In the genomic region with DNA sequence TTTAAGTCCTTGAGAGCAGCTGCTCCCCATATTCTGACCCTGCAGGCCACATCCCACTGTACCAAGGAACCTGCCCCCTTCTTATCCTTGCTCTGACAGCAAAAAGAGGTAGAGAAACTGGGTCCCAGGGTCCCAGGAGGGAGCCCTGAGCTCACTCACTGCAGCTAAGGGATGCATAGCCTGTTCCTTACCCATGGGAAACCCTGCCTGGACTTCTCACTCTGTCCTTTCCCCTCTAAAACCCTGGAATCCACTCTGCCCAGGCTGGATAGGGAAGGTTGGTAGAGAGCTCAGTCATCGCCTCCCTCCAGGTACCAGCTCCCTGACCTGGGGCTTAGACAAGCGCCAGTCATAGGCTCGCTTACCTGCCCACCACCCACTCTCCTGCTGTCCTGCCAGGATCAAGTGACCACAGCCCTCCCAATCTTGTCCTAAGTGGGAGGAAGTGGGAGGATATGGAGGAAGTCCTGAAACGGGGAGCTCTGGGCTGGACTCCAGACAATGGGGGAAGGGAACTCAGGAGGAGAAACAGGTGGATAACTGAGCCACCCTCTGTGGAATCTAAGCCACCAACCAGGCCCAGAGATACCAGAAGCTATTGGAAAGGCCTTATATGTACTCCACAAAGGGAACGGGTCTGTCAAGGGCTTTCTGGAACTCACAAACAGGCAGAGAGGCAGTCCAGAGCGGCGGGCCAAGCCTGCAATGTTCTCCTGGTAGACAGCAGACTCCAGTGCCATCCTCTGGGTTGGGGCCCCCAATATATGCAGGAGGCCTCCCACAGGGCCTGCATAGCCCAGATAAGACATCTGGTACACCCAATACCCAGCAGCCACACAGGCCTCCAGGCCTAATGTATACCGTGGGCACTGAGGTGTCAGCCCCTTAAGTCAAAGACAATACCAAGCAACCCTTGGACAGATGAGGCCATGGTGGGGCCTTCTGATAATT, we compare ENCODE assay signal across 8 mouse cellular contexts. TPM values are rescaled to one million over a fixed set of nuclear protein-coding genes. Genes with fewer than 3 reads are reported as not detected.
DNase-seq lines count a peak whose midpoint lies in the region; TF ChIP-seq lines count a peak whose summit lies in the region.

No protein-coding gene starts in this region.

- H3K4me2 ChIP-seq in myocyte (ENCODE audit: low read depth): peak overlapping the region; percentile 84

- H3K4me1 ChIP-seq in limb, embryonic 10.5 days: peaks cover 34% of the 10 kb centered on the region

- 91% methylated on average over 8 of the region's 8 CpGs for WGBS in limb, embryonic 10.5 days

- no peak overlapping the region for H3ac ChIP-seq in myocyte (ENCODE audit: control insufficient read depth, insufficient read length)

- no peaks in the 10 kb centered on the region for H3K27me3 ChIP-seq in limb, embryonic 10.5 days (ENCODE audit: low read depth, poor library complexity, severe bottlenecking)
- no peaks in the 10 kb centered on the region for H3K27me3 ChIP-seq in myocyte (ENCODE audit: control insufficient read depth, insufficient read depth, insufficient read length)

- peak; percentile 45 for DNase-seq in adrenal gland, adult 2 months
- no peak for DNase-seq in adrenal gland, postnatal 4 days (ENCODE audit: low spot score in 2 of 2)
- DNase-seq in urinary bladder, adult 2 months (ENCODE audit: low spot score): peak; percentile 25
- DNase-seq in urinary bladder, postnatal 10 days (ENCODE audit: low spot score): no peak
- DNase-seq in limb, embryonic 10.5 days (ENCODE audit: low spot score): no peak
- no peak for DNase-seq in urinary bladder, postnatal 25 days (ENCODE audit: low spot score)
- no peak for DNase-seq in embryo, embryonic 11 days

- peaks cover 7% of the 10 kb centered on the region for H3K36me3 ChIP-seq in limb, embryonic 10.5 days
- peaks cover 5% of the 10 kb centered on the region for H3K36me3 ChIP-seq in myocyte (ENCODE audit: control insufficient read depth, insufficient read depth)

- peaks cover 63% of the 10 kb centered on the region for H3K79me2 ChIP-seq in myocyte (ENCODE audit: control insufficient read depth, insufficient read depth)

- peak overlapping the region; percentile 2; the same call in 1 of the 2 replicates for H3K27ac ChIP-seq in limb, embryonic 10.5 days

- TF ChIP-seq POLR2A in myocyte (IDR thresholded peaks at IDR 0.05; ENCODE audit: insufficient read length, low read depth): peak; percentile 25

- H3K4me3 ChIP-seq in limb, embryonic 10.5 days: 0 out of 2 replicates have a peak overlapping the region, but pooled peaks have one; percentile 7
- peak overlapping the region; percentile 70 for H3K4me3 ChIP-seq in myocyte

- H3K9me3 ChIP-seq in limb, embryonic 10.5 days (replicated peaks): no peaks in the 10 kb centered on the region

TF ChIP-seq in myocyte, 11 proteins besides CTCF, POLR2A, EP300 and RAD21:
- peak; percentile 37 for TF ChIP-seq TCF12 (IDR thresholded peaks at IDR 0.05; ENCODE audit: insufficient read depth, poor library complexity, severe bottlenecking)
- TF ChIP-seq REST (IDR thresholded peaks at IDR 0.05; ENCODE audit: insufficient read depth, insufficient read length): no peak
- TF ChIP-seq POLR2AphosphoS2 (IDR thresholded peaks at IDR 0.05; ENCODE audit: insufficient read length, low read depth): no peak
- TF ChIP-seq SRF (IDR thresholded peaks at IDR 0.05; ENCODE audit: control insufficient read depth, insufficient read length, low read depth): no peak
- peak in 2 of 3 experiments; percentile 56 to 74 for TF ChIP-seq MYOD1 (IDR thresholded peaks at IDR 0.05; ENCODE audit: control insufficient read depth in 1 of 3, insufficient read length in 2 of 3, low read depth in 2 of 3)
- TF ChIP-seq MYOG (IDR thresholded peaks at IDR 0.05; ENCODE audit: control insufficient read depth in 1 of 3, insufficient read depth in 1 of 3, insufficient read length in 2 of 3, low read depth in 2 of 3): peak in 2 of 3 experiments; percentile 29 to 74

RNA-seq across cellular contexts. Expression of a gene that starts 2.3 kb away (rescaled TPM):
- 100 to 1,000 TPM; 310 to 426 TPM for total RNA-seq in adrenal gland, adult 2 months (2021)
- 461 and 645 TPM in 2 replicates for polyA plus RNA-seq in adrenal gland, adult 2 months (2012; rRNA removed)
- total RNA-seq in adrenal gland, postnatal 4 days (2021): 100 to 1,000 TPM; 201 to 210 TPM
- 131 and 197 TPM in 2 replicates for polyA plus RNA-seq in urinary bladder, adult 2 months (2012; rRNA removed)
- polyA plus RNA-seq in limb, embryonic 10.5 days (2016; fragmentation: Nextera tagmentation; extraction: Ambion mirVana): 163 and 174 TPM in 2 replicates
- polyA plus RNA-seq in myocyte (2012; fragmentation: generic; extraction: Trizol): 707 TPM

RNA-seq across cellular contexts. Expression of a gene that starts 20.9 kb away (rescaled TPM):
- 10 to 100 TPM; 89.7 to 96.8 TPM for total RNA-seq in adrenal gland, adult 2 months (2021)
- 43.0 and 55.4 TPM in 2 replicates for polyA plus RNA-seq in adrenal gland, adult 2 months (2012; rRNA removed)
- total RNA-seq in adrenal gland, postnatal 4 days (2021): 100 to 1,000 TPM; 148 to 152 TPM
- 60.9 and 64.6 TPM in 2 replicates for polyA plus RNA-seq in urinary bladder, adult 2 months (2012; rRNA removed)
- 183 and 193 TPM in 2 replicates for polyA plus RNA-seq in limb, embryonic 10.5 days (2016; fragmentation: Nextera tagmentation; extraction: Ambion mirVana)
- 85.9 TPM for polyA plus RNA-seq in myocyte (2012; fragmentation: generic; extraction: Trizol)

RNA-seq across cellular contexts. Expression of a gene that starts 47.4 kb away (rescaled TPM):
- 100 to 1,000 TPM; 123 to 167 TPM for total RNA-seq in adrenal gland, adult 2 months (2021)
- polyA plus RNA-seq in adrenal gland, adult 2 months (2012; rRNA removed): 128 and 179 TPM in 2 replicates
- 100 to 1,000 TPM; 105 to 108 TPM for total RNA-seq in adrenal gland, postnatal 4 days (2021)
- polyA plus RNA-seq in urinary bladder, adult 2 months (2012; rRNA removed): 56.1 and 60.9 TPM in 2 replicates
- 66.9 and 76.5 TPM in 2 replicates for polyA plus RNA-seq in limb, embryonic 10.5 days (2016; fragmentation: Nextera tagmentation; extraction: Ambion mirVana)
- 172 TPM for polyA plus RNA-seq in myocyte (2012; fragmentation: generic; extraction: Trizol)

Comparison
In these comparisons a context has a peak if more than half of its experiments do, and no peak if none do; other contexts are left out.
1. DNase-seq: peak in adrenal gland, adult 2 months (single experiment) and urinary bladder, adult 2 months (single experiment); none in adrenal gland, postnatal 4 days (0 of 2), urinary bladder, postnatal 10 days (single experiment), limb, embryonic 10.5 days (single experiment), urinary bladder, postnatal 25 days (single experiment) and embryo, embryonic 11 days (single experiment).